Mouse (Mus musculus): ENCODE measurements around the gene Oasl2.
"Not testable (repeated sequence)": the region's sequence is repeated elsewhere in the genome, so short reads cannot be mapped to it uniquely, and the experiment has no call there.

Gene Oasl2

DNA sequence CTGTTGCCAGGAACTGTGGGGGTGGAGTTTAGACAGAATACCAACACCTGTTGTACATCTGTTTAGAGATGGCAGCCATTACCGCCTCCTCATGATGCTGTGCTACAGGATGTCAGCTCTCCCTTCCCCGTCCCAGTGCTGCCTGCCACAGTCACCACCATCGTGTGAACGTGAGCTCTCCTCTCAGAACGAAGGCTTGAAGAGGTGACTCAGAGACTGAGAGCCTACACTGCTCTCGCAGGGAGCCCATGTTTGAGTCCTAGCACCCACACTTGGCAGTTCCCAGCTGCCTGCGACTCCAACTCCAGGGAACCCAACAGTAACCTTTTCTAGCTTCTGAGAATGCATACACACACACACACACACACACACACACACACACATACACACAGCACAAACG, 18.1 kb downstream of the Oasl2 start:
- DNase-seq (ENCODE audit: extremely low spot score, low read depth, low spot score): no peak

DNA sequence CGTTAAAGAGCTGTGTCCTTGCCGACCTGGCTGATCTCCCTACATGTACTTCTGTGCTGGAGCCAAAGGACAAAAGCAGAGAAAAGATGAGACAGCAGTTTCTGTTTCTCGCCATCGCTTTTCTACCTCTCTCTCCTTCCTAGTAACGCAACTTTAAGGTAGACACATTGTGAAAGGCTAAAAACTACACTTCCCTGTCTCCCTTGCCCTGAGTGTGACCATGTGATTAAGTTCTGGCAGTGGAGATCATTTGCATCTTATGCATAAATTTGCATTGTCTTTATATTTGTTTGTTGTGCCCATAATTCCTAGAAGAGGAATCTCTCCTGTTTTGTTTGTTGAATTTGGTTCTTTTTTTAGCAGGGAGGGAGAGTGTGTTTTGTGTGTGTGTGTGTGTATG, 19.1 kb downstream of the Oasl2 start:
- no peak for DNase-seq (ENCODE audit: extremely low spot score, low read depth, low spot score)

- no peak for DNase-seq (ENCODE audit: extremely low spot score, low read depth, low spot score)
Measured at GRCm38 (mm10) chr5:114916777-114917176, 20.0 kb downstream of the Oasl2 start.

GRCm38 (mm10) chr5:114917357-114917756, 20.6 kb downstream of the Oasl2 start:
- not testable (repeated sequence) for DNase-seq (ENCODE audit: extremely low spot score, low read depth, low spot score)

- no peak for DNase-seq (ENCODE audit: extremely low spot score, low read depth, low spot score)
Measured at GRCm38 (mm10) chr5:114921551-114922365, 25.0 kb downstream of the Oasl2 start.

GRCm38 (mm10) chr5:114922366-114922731, 25.6 kb downstream of the Oasl2 start:
- DNase-seq (ENCODE audit: extremely low spot score, low read depth, low spot score): peak; percentile 52

- DNase-seq (ENCODE audit: extremely low spot score, low read depth, low spot score): no peak
Measured at GRCm38 (mm10) chr5:114922998-114923473, 26.3 kb downstream of the Oasl2 start, which contains the start of gene Oasl1. TSS of gene Oasl1 (plus strand) at chr5:114923240.

DNA sequence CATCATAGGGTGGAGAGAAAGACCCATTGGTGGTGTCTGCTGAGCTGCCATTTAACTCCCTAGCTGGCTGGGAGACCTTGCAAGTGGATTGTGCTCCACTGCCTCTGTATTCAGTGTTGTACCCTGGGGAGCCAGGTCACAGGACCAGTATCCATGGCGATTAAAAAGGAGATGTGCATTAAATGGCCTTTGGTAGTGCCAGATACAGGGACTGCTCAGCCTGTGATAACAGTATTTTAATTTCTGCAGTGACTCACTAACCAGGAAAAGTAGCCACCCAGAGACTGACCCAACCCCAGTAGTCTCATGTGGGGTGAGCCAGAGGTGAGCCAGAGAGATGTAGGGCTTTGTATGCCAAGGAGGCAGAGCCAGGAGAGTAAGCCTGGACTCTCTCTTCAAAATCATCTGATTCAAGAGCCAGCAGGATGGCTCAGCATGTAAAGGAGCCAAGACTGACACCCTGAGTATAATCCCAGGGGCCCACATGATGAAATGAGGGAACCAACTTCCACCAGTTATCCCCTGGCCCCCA, 29.5 kb downstream of the Oasl2 start:
- DNase-seq (ENCODE audit: extremely low spot score, low read depth, low spot score): no peak

DNA sequence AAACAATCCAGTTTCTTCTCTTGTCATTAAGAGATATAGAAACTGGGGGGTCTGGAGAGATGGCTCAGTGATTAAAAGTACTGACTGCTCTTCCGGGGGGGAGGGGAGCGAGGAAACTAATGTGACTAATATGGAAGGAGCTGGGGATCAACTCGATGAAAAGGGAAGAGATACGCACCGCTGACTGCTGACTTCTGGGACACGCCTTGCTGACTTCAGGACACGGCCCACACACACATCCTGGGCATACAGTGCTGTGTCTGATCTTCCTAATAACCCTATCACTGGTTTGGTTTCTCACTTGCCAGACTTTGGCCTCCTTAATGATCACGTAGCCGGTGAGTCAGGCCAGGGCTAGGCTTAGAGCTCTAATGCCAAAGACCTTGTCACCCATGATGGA, 30.0 kb downstream of the Oasl2 start:
- DNase-seq (ENCODE audit: extremely low spot score, low read depth, low spot score): no peak

- DNase-seq (ENCODE audit: extremely low spot score, low read depth, low spot score): no peak
Measured at GRCm38 (mm10) chr5:114931626-114932025, 34.9 kb downstream of the Oasl2 start.

DNA sequence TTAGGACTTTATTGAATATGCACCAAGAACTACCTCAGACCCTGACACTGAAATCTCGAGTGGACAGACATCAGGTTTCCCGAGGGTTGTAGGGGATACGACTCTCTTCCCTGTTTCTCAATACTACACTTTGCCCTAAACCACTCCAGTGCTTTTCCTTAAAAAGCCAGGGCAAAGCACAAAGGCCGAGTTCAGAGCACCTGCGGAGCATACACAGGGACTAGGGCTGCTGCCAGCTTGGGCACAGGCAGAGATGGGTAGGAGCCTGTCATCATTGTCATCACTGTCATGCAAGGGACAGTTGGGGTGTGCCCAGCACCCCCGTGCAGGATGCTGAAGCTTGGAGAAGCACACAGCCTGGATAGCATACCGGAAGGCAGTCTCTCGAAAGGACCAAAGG, 36.5 kb downstream of the Oasl2 start:
- no peak for DNase-seq (ENCODE audit: extremely low spot score, low read depth, low spot score)

DNA sequence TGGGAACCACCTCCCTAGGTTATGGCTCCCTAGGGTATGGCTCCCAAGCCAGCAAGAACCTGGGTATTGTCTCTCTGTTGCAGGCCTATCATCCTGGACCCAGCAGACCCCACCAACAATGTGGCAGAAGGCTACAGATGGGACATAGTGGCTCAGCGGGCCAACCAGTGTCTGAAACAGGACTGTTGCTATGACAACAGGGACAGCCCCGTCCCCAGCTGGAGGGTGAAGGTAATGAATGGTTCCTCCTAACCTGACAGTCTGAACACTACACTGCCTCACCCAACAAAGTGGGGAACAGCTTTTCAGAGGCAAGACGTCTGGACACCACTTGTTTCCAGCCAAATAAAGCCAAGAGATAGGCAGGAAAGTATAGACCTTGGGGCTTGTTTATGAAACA, 39.1 kb downstream of the Oasl2 start:
- DNase-seq (ENCODE audit: extremely low spot score, low read depth, low spot score): no peak

GRCm38 (mm10) chr5:114941138-114941537, 44.4 kb downstream of the Oasl2 start:
- DNase-seq (ENCODE audit: extremely low spot score, low read depth, low spot score): not testable (repeated sequence)

- peak; percentile 79 for DNase-seq (ENCODE audit: extremely low spot score, low read depth, low spot score)
Measured at GRCm38 (mm10) chr5:114942074-114942765, 45.5 kb downstream of the Oasl2 start, which contains the start of gene 2210016L21Rik. TSS of gene 2210016L21Rik (plus strand) at chr5:114942158.

- DNase-seq (ENCODE audit: extremely low spot score, low read depth, low spot score): no peak
Measured at GRCm38 (mm10) chr5:114942766-114943130, 46.0 kb downstream of the Oasl2 start.

- DNase-seq (ENCODE audit: extremely low spot score, low read depth, low spot score): no peak
Measured at GRCm38 (mm10) chr5:114945072-114945471, 48.3 kb downstream of the Oasl2 start.

- DNase-seq (ENCODE audit: extremely low spot score, low read depth, low spot score): no peak
Measured at GRCm38 (mm10) chr5:114948891-114949290, 52.2 kb downstream of the Oasl2 start.

- DNase-seq (ENCODE audit: extremely low spot score, low read depth, low spot score): no peak
Measured at GRCm38 (mm10) chr5:114949316-114949715, 52.6 kb downstream of the Oasl2 start.

- no peak for DNase-seq (ENCODE audit: extremely low spot score, low read depth, low spot score)
Measured at GRCm38 (mm10) chr5:114949812-114950211, 53.1 kb downstream of the Oasl2 start.

GRCm38 (mm10) chr5:114950669-114951068, 53.9 kb downstream of the Oasl2 start:
- DNase-seq (ENCODE audit: extremely low spot score, low read depth, low spot score): no peak

DNA sequence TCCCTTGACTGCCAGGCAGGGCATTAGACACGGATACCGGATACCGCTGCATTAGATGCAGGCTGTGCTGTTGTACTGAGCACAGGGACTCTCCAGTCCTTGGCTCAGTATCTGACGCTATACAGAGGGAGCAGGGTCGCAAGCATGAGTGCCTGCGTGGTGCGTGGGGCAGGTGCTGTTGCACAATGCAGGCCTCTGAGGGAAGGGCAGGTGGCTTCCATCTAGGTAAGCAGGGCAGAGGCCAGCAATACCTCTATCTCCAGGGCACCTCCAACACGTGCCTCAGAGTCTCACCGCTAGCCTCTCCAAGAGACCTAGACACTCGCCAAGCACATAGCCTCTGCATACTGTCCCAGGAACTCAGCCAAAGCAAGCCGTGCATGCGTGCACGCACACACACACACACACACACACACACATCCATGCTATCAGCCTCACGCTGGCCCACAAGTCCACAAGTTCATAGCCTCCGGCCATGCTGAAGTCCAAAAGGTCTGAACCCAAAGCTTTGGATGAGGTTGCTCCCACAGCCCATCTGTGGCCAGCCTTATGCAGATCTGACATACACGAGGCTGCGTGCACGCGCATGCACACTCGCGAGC, 54.6 kb downstream of the Oasl2 start:
- DNase-seq (ENCODE audit: extremely low spot score, low read depth, low spot score): no peak
